Mouse (Mus musculus) megakaryocyte, embryonic 14.5 days (primary cell): ENCODE results near the gene Mettl16. TPM values are rescaled to one million over a fixed set of nuclear protein-coding genes. Genes with fewer than 3 reads are reported as not detected.
A peak's percentile ranks its signal among the peaks of the same experiment; 100 is the strongest.

Experiments used
- H3K27me3 ChIP-seq: replicated peaks from 2 replicates; pipeline ENCODE3; 2012; ENCODE audit warnings: inconsistent platforms
- H3K36me3 ChIP-seq: replicated peaks from 2 replicates; pipeline ENCODE3; 2012; ENCODE audit warnings: low read length, inconsistent platforms, mixed read lengths
- H3K4me1 ChIP-seq: 2 replicates; pipeline ENCODE4 v1.6.1; 2012; ENCODE audit warnings: inconsistent platforms
- H3K4me3 ChIP-seq: replicated peaks from 2 replicates; pipeline ENCODE3; 2012; ENCODE audit warnings: moderate library complexity, mild to moderate bottlenecking, inconsistent platforms
- H3K9me3 ChIP-seq: 2 replicates; pipeline ENCODE4 v1.6.1; 2012; ENCODE audit warnings: inconsistent platforms
- FLI1 ChIP-seq: IDR thresholded peaks from 2 replicates; pipeline ENCODE4 v1.6.1; 2012; ENCODE audit warnings: low read length, inconsistent platforms, mixed read lengths
- GATA1 ChIP-seq: IDR thresholded peaks from 3 replicates; pipeline ENCODE4 v1.6.1; 2012; ENCODE audit warnings: mixed read lengths, low read length, inconsistent platforms, borderline replicate concordance
- polyA plus RNA-seq: library from polyadenylated mRNA; stranded (reverse); fragments of >175 nt; gene quantifications from 2 replicates; pipeline ENCODE4 v1.2.3, GENCODE M21; 2012; ENCODE audit warnings: low replicate concordance; ENCODE audit not compliant: insufficient read depth

Mettl16 gene
- polyA plus RNA-seq, 1 experiment: 10.4 TPM

GRCm38 (mm10) chr11:74836225-74837055 lies 65.8 kb downstream of the Mettl16 start:
- Histone ChIP-seq H3K36me3 (peaks cover 45% of the 10 kb centered on the region), H3K4me3 (peak overlapping the region; percentile 71), H3K9me3 (no peaks in the 10 kb centered on the region), H3K4me1 (peaks cover 83% of the 10 kb centered on the region), H3K27me3 (no peaks in the 10 kb centered on the region)
- TF ChIP-seq FLI1: no peak
- TF ChIP-seq GATA1: no peak

GRCm38 (mm10) chr11:74837056-74837693 lies 66.5 kb downstream of the Mettl16 start:
- Histone ChIP-seq H3K9me3 (no peaks in the 10 kb centered on the region), H3K27me3 (no peaks in the 10 kb centered on the region), H3K4me3 (peak overlapping the region; percentile 95), H3K4me1 (peaks cover 90% of the 10 kb centered on the region), H3K36me3 (peaks cover 52% of the 10 kb centered on the region)
- TF ChIP-seq FLI1 (no peak), GATA1 (no peak)

GRCm38 (mm10) chr11:74837694-74838431 lies 67.2 kb downstream of the Mettl16 start:
- H3K36me3 ChIP-seq: peaks cover 59% of the 10 kb centered on the region
- no peaks in the 10 kb centered on the region for H3K9me3 ChIP-seq
- peaks cover 93% of the 10 kb centered on the region for H3K4me1 ChIP-seq

GRCm38 (mm10) chr11:74838441-74838840 lies 67.8 kb downstream of the Mettl16 start:
- H3K36me3 ChIP-seq: peaks cover 65% of the 10 kb centered on the region
- no peaks in the 10 kb centered on the region for H3K27me3 ChIP-seq
- H3K9me3 ChIP-seq: no peaks in the 10 kb centered on the region
- peak overlapping the region; percentile 95 for H3K4me3 ChIP-seq
- H3K4me1 ChIP-seq: peaks cover 93% of the 10 kb centered on the region
- no peak for TF ChIP-seq FLI1
- TF ChIP-seq GATA1: no peak

More at GRCm38 (mm10) chr11:74837694-74838431, 67.2 kb downstream of the Mettl16 start:
- Histone ChIP-seq H3K27me3 (no peaks in the 10 kb centered on the region), H3K4me3 (peak overlapping the region; percentile 95)
- TF ChIP-seq FLI1: no peak

- TF ChIP-seq FLI1: no peak
- TF ChIP-seq GATA1: no peak
- H3K27me3 ChIP-seq: no peaks in the 10 kb centered on the region
- peaks cover 1% of the 10 kb centered on the region; the same call in 1 of the 2 replicates for H3K9me3 ChIP-seq
- H3K4me1 ChIP-seq: peaks cover 93% of the 10 kb centered on the region
- peak overlapping the region; percentile 95 for H3K4me3 ChIP-seq
- H3K36me3 ChIP-seq: peaks cover 70% of the 10 kb centered on the region
Observed at GRCm38 (mm10) chr11:74838971-74839370, 68.3 kb downstream of the Mettl16 start.

- Histone ChIP-seq H3K36me3 (peaks cover 79% of the 10 kb centered on the region), H3K27me3 (no peaks in the 10 kb centered on the region), H3K9me3 (peaks cover 11% of the 10 kb centered on the region), H3K4me1 (peaks cover 86% of the 10 kb centered on the region), H3K4me3 (peak overlapping the region; percentile 95)
- no peak for TF ChIP-seq GATA1
- TF ChIP-seq FLI1: no peak
Observed at GRCm38 (mm10) chr11:74839860-74840715, 69.5 kb downstream of the Mettl16 start.

- peaks cover 81% of the 10 kb centered on the region for H3K4me1 ChIP-seq
- H3K36me3 ChIP-seq: peaks cover 83% of the 10 kb centered on the region
- TF ChIP-seq GATA1 (no peak), FLI1 (no peak)
- H3K27me3 ChIP-seq: no peaks in the 10 kb centered on the region
- no peak overlapping the region for H3K4me3 ChIP-seq
- H3K9me3 ChIP-seq: peaks cover 15% of the 10 kb centered on the region
Observed at GRCm38 (mm10) chr11:74840739-74841138, 70.1 kb downstream of the Mettl16 start.

GRCm38 (mm10) chr11:74841366-74841765 lies 70.7 kb downstream of the Mettl16 start:
- peaks cover 83% of the 10 kb centered on the region for H3K36me3 ChIP-seq
- peaks cover 81% of the 10 kb centered on the region for H3K4me1 ChIP-seq
- H3K4me3 ChIP-seq: peak overlapping the region; percentile 33
- no peak for TF ChIP-seq FLI1
- TF ChIP-seq GATA1: no peak
- no peaks in the 10 kb centered on the region for H3K27me3 ChIP-seq
- peaks cover 17% of the 10 kb centered on the region for H3K9me3 ChIP-seq

- peaks cover 17% of the 10 kb centered on the region for H3K9me3 ChIP-seq
- H3K36me3 ChIP-seq: peaks cover 77% of the 10 kb centered on the region
- TF ChIP-seq GATA1 (no peak), FLI1 (no peak)
- H3K4me1 ChIP-seq: peaks cover 76% of the 10 kb centered on the region
- peak overlapping the region; percentile 23 for H3K4me3 ChIP-seq
- no peaks in the 10 kb centered on the region for H3K27me3 ChIP-seq
Observed at GRCm38 (mm10) chr11:74842045-74842444, 71.4 kb downstream of the Mettl16 start.
